Mouse (Mus musculus) 3T3-L1 (cell line): Measurements from ENCODE around the gene Hmgcl.
"Not testable (repeated sequence)": the region's sequence is repeated elsewhere in the genome, so short reads cannot be mapped to it uniquely, and the experiment has no call there.

Source experiments
- DNase-seq: peaks from one replicate; pipeline ENCODE4 v3.0.0-alpha.2; 2015; ENCODE audit warnings: low read depth, low spot score

Hmgcl gene

GRCm38 (mm10) chr4:135960717-135961116, 14.5 kb downstream of the Hmgcl start:
- peak; percentile 92 for DNase-seq

- no peak for DNase-seq
These were observed 15.5 kb downstream of the Hmgcl start for GRCm38 (mm10) chr4:135961709-135962108.

- no peak for DNase-seq
These were observed 15.9 kb downstream of the Hmgcl start for GRCm38 (mm10) chr4:135962198-135962597.

GRCm38 (mm10) chr4:135962946-135963345, 16.7 kb downstream of the Hmgcl start:
- DNase-seq, result peak; percentile 55

GRCm38 (mm10) chr4:135963457-135964193, 17.4 kb downstream of the Hmgcl start, which contains the start of gene Gale:
TSS of gene Gale (plus strand) at chr4:135963727.
- peak; percentile 97 for DNase-seq

- peak; percentile 82 for DNase-seq
These were observed 18.2 kb downstream of the Hmgcl start for GRCm38 (mm10) chr4:135964426-135964825.

GRCm38 (mm10) chr4:135965113-135965512, 18.9 kb downstream of the Hmgcl start:
- DNase-seq, result no peak

GRCm38 (mm10) chr4:135966283-135966682, 20.0 kb downstream of the Hmgcl start:
- no peak for DNase-seq

GRCm38 (mm10) chr4:135967086-135967760, 21.0 kb downstream of the Hmgcl start:
- DNase-seq, result no peak

GRCm38 (mm10) chr4:135968271-135968869, 22.1 kb downstream of the Hmgcl start:
- no peak for DNase-seq

- DNase-seq, result no peak
These were observed 23.0 kb downstream of the Hmgcl start for GRCm38 (mm10) chr4:135969070-135969750.

- no peak for DNase-seq
These were observed 24.3 kb downstream of the Hmgcl start for GRCm38 (mm10) chr4:135970585-135970984.

GRCm38 (mm10) chr4:135971805-135972555, 25.7 kb downstream of the Hmgcl start:
- DNase-seq, result no peak

- DNase-seq, result peak; percentile 79
These were observed 26.3 kb downstream of the Hmgcl start, which contains the start of gene Lypla2 for GRCm38 (mm10) chr4:135972556-135972906. TSS of gene Lypla2 (minus strand) at chr4:135972626.

GRCm38 (mm10) chr4:135972911-135973811, 26.9 kb downstream of the Hmgcl start:
- DNase-seq, result peak; percentile 35

GRCm38 (mm10) chr4:135976146-135976545, 29.9 kb downstream of the Hmgcl start:
- no peak for DNase-seq

GRCm38 (mm10) chr4:135980223-135980622, 34.0 kb downstream of the Hmgcl start:
- not testable (repeated sequence) for DNase-seq

GRCm38 (mm10) chr4:135981524-135982063, 35.3 kb downstream of the Hmgcl start:
- no peak for DNase-seq

GRCm38 (mm10) chr4:135984556-135984955, 38.3 kb downstream of the Hmgcl start:
- no peak for DNase-seq

- DNase-seq, result no peak
These were observed 38.9 kb downstream of the Hmgcl start for GRCm38 (mm10) chr4:135985193-135985592.
